Mouse (Mus musculus) kidney, postnatal 4 days (tissue): ENCODE data around the gene Vps37d.

Source experiments
- DNase-seq, 2 experiments: peaks; one replicate each; pipeline ENCODE4 v3.0.0; 2021; ENCODE audit warnings: mixed read lengths in 2 of 2

The Vps37d gene

GRCm38 (mm10) chr5:135025899-135026298, 52.2 kb downstream of the Vps37d start:
- peak; percentile 43 to 58 for DNase-seq

- peak; percentile 51 to 69 for DNase-seq
Observed at GRCm38 (mm10) chr5:135024665-135025224, 53.3 kb downstream of the Vps37d start.

DNA sequence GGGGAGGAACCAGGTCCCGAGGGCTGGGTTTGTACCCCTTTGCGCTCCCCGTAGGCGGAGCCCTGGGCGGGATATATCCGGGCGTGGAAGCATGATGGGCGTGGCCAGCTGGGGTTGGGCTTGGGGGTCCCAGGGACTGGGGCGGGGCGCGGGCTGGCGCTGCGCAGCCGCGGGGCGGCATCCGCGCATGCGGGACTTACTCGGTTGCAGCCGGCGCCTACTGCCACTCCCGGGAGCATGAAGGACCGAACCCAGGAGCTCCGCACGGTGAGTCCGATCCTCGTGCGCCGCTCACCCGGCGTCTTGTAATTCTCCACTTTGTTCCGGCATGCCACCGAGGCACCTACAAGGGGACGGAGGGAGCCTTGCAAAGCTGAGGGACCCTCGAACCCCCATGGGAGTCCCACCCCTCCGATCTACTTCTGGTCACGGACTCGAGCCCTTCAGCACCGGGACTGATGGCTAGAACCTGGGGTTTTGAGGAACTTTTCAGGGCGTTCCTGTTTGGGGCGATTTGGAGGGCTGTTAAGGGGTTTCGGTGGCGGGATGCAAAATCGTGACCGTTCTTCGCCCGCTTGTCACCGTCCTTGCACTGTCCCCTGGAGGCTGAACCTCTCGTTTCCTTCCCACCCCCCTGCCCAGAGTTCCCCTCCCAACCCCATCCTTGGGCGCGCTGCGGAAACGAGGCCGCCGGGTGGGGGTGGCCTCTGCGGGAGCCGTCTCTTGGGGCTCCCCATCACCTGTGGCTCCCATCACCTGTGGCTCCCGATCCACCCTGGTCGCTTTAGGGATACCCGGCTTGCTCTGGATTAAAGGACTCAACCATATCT, 54.5 kb downstream of the Vps37d start, which contains the start of gene Stx1a:
TSS of gene Stx1a (plus strand) at position 139 of the 830 bp plus-strand sequence.
- DNase-seq: peak; percentile 95 to 96
